Mouse (Mus musculus) MEL (cell line): ENCODE data around the gene Gfra1. TPM values are rescaled to one million over a fixed set of nuclear protein-coding genes. Genes with fewer than 3 reads are reported as not detected.

ENCODE experiments used
- DNase-seq: peaks from one replicate; pipeline ENCODE4 v3.0.0; 2011; ENCODE audit warnings: low read depth, low spot score
- H3K27ac ChIP-seq: 2 replicates; pipeline ENCODE4 v1.5.1; 2012; ENCODE audit warnings: low read depth, mild to moderate bottlenecking, control low read depth, low read length, moderate library complexity; ENCODE audit not compliant: control insufficient read depth
- H3K27me3 ChIP-seq, 2 experiments: fragments of 150-350 bp in 1 of 2; sonication (generic) in 1 of 2; 2 replicates each; pipeline ENCODE4 v1.6.1; 2012; ENCODE audit warnings: low read length in 2 of 2, mild to moderate bottlenecking in 2 of 2, improper control_type of control experiment in 1 of 2, moderate library complexity in 1 of 2; ENCODE audit not compliant: insufficient read depth in 2 of 2, control insufficient read depth in 1 of 2
- H3K36me3 ChIP-seq, 2 experiments: 2 replicates each; pipeline ENCODE4 v1.6.1; 2012 to 2014; ENCODE audit warnings: low read length in 2 of 2, improper control_type of control experiment in 1 of 2, inconsistent platforms in 1 of 2, mild to moderate bottlenecking in 1 of 2; ENCODE audit not compliant: insufficient read depth in 2 of 2, control insufficient read depth in 1 of 2
- H3K4me1 ChIP-seq, 2 experiments: fragments of 150-350 bp in 1 of 2; sonication (generic) in 1 of 2; 2 replicates each; pipeline ENCODE4 v1.6.1; 2012; ENCODE audit warnings: low read length in 2 of 2, improper control_type of control experiment in 1 of 2, mild to moderate bottlenecking in 1 of 2; ENCODE audit not compliant: insufficient read depth in 2 of 2, control insufficient read depth in 1 of 2
- H3K4me3 ChIP-seq, 2 experiments: fragments of 150-350 bp in 1 of 2; sonication (generic) in 1 of 2; 2 replicates each; pipeline ENCODE4 v1.5.1; 2012; ENCODE audit warnings: low read depth in 2 of 2, low read length in 2 of 2, mild to moderate bottlenecking in 2 of 2, moderate library complexity in 2 of 2, control low read depth in 1 of 2, improper control_type of control experiment in 1 of 2; ENCODE audit not compliant: control insufficient read depth in 1 of 2, insufficient read depth in 1 of 2
- H3K79me2 ChIP-seq: 2 replicates; pipeline ENCODE4 v1.6.1; 2012; ENCODE audit warnings: mild to moderate bottlenecking, low read length, moderate library complexity; ENCODE audit not compliant: control insufficient read depth, poor library complexity, insufficient read depth
- H3K9ac ChIP-seq: 2 replicates; pipeline ENCODE4 v1.6.1; 2012; ENCODE audit warnings: low read depth, mild to moderate bottlenecking, control low read depth, low read length, moderate library complexity; ENCODE audit not compliant: control insufficient read depth, poor library complexity, severe bottlenecking
- H3K9me3 ChIP-seq: fragments of 150-350 bp; sonication (generic); replicated peaks from 2 replicates; pipeline ENCODE4 v1.6.1; 2012; ENCODE audit warnings: mild to moderate bottlenecking, low read length, improper control_type of control experiment, moderate library complexity; ENCODE audit not compliant: insufficient read depth
- BHLHE40 ChIP-seq: IDR thresholded peaks from 2 replicates; pipeline ENCODE4 v1.6.1; 2012; ENCODE audit warnings: low read depth, mild to moderate bottlenecking, inconsistent platforms, low read length, improper control_type of control experiment, borderline replicate concordance
- CHD1 ChIP-seq: IDR thresholded peaks from 2 replicates; pipeline ENCODE4 v1.6.1; 2012; ENCODE audit warnings: low read depth, mild to moderate bottlenecking, inconsistent platforms, low read length, improper control_type of control experiment
- CHD2 ChIP-seq: IDR thresholded peaks from 2 replicates; pipeline ENCODE4 v1.6.1; 2011; ENCODE audit warnings: low read length, improper control_type of control experiment
- E2F4 ChIP-seq: IDR thresholded peaks from 2 replicates; pipeline ENCODE4 v1.6.1; 2011; ENCODE audit warnings: low read depth, low read length, improper control_type of control experiment, borderline replicate concordance
- ETS1 ChIP-seq: IDR thresholded peaks from 2 replicates; pipeline ENCODE4 v1.6.1; 2012; ENCODE audit warnings: low read depth, mild to moderate bottlenecking, inconsistent platforms, low read length, improper control_type of control experiment, moderate library complexity
- GABPA ChIP-seq: IDR thresholded peaks from 2 replicates; pipeline ENCODE4 v1.6.1; 2012; ENCODE audit warnings: low read depth, mild to moderate bottlenecking, inconsistent platforms, low read length, improper control_type of control experiment, moderate library complexity
- GATA1 ChIP-seq: IDR thresholded peaks from 2 replicates; pipeline ENCODE4 v1.6.1; 2011; ENCODE audit warnings: low read depth, low read length, improper control_type of control experiment
- HCFC1 ChIP-seq: IDR thresholded peaks from 2 replicates; pipeline ENCODE4 v1.6.1; 2012; ENCODE audit warnings: low read depth, mild to moderate bottlenecking, inconsistent platforms, low read length, improper control_type of control experiment, moderate library complexity
- KAT2A ChIP-seq: conservative IDR thresholded peaks from 2 replicates; pipeline ENCODE4 v1.6.1; 2012; ENCODE audit warnings: low read depth, low read length, improper control_type of control experiment, inconsistent platforms
- MAX ChIP-seq: IDR thresholded peaks from 2 replicates; pipeline ENCODE4 v1.6.1; 2011; ENCODE audit warnings: low read length, improper control_type of control experiment
- MAZ ChIP-seq: IDR thresholded peaks from 2 replicates; pipeline ENCODE4 v1.6.1; 2012; ENCODE audit warnings: low read depth, mild to moderate bottlenecking, inconsistent platforms, low read length, improper control_type of control experiment
- MXI1 ChIP-seq: IDR thresholded peaks from 2 replicates; pipeline ENCODE4 v1.6.1; 2011; ENCODE audit warnings: mild to moderate bottlenecking, low read depth, low read length, improper control_type of control experiment
- NELFE ChIP-seq: IDR thresholded peaks from 2 replicates; pipeline ENCODE4 v1.6.1; 2011; ENCODE audit warnings: low read depth, low read length, improper control_type of control experiment
- NRF1 ChIP-seq: IDR thresholded peaks from 2 replicates; pipeline ENCODE4 v1.6.1; 2014; ENCODE audit warnings: low read depth, mild to moderate bottlenecking, inconsistent platforms, low read length, improper control_type of control experiment, moderate library complexity; ENCODE audit not compliant: poor library complexity, insufficient read depth, severe bottlenecking
- POLR2A ChIP-seq, 2 experiments: IDR thresholded peaks; 2 replicates each; pipeline ENCODE4 v1.6.1; 2011 to 2012; ENCODE audit warnings: low read length in 2 of 2, mild to moderate bottlenecking in 2 of 2, control low read depth in 1 of 2, improper control_type of control experiment in 1 of 2, low read depth in 1 of 2, moderate library complexity in 1 of 2; ENCODE audit not compliant: control insufficient read depth in 1 of 2, insufficient read depth in 1 of 2, poor library complexity in 1 of 2
- POLR2AphosphoS2 ChIP-seq: IDR thresholded peaks from 2 replicates; pipeline ENCODE4 v1.6.1; 2011; ENCODE audit warnings: low read length, improper control_type of control experiment
- POLR2AphosphoS5 ChIP-seq: IDR thresholded peaks from 2 replicates; pipeline ENCODE4 v1.6.1; 2012; ENCODE audit warnings: low read depth, borderline replicate concordance, mild to moderate bottlenecking, inconsistent platforms, low read length, moderate library complexity, mixed read lengths
- RAD21 ChIP-seq: IDR thresholded peaks from 2 replicates; pipeline ENCODE4 v1.6.1; 2011; ENCODE audit warnings: mild to moderate bottlenecking, low read depth, low read length, improper control_type of control experiment
- SIN3A ChIP-seq: IDR thresholded peaks from 2 replicates; pipeline ENCODE4 v1.6.1; 2012; ENCODE audit warnings: low read length, improper control_type of control experiment, inconsistent platforms
- TBP ChIP-seq: IDR thresholded peaks from 2 replicates; pipeline ENCODE4 v1.8.0; 2011; ENCODE audit warnings: low read depth, low read length, improper control_type of control experiment
- USF1 ChIP-seq: IDR thresholded peaks from 2 replicates; pipeline ENCODE4 v1.6.1; 2014; ENCODE audit warnings: low read depth, mild to moderate bottlenecking, inconsistent platforms, low read length, improper control_type of control experiment, moderate library complexity
- polyA plus RNA-seq, 2 experiments: library from polyadenylated mRNA; stranded (reverse) in 1 of 2; unstranded in 1 of 2; fragments of >175 nt in 1 of 2; fragments of >200 nt in 1 of 2; gene quantifications; 2 replicates each; pipeline versions ENCODE4 v1.2.1 to v1.2.4; 2012; ENCODE audit warnings: low replicate concordance in 2 of 2, low read depth in 1 of 2; ENCODE audit not compliant: insufficient read length in 2 of 2, insufficient read depth in 1 of 2, missing spikeins in 1 of 2
- total RNA-seq: library from RNA; depleted of rRNA; stranded (reverse); fragments of 300-350 nt; gene quantifications from 2 replicates; pipeline ENCODE4 v1.2.3, GENCODE M21; 2012

The Gfra1 gene
- total and polyA plus RNA-seq, 3 experiments: not detected

- Histone ChIP-seq H3K4me3 (no peak overlapping the region), H3K27ac (no peak overlapping the region), H3K79me2 (no peaks in the 10 kb centered on the region), H3K4me1 (no peaks in the 10 kb centered on the region), H3K9ac (no peak overlapping the region), H3K9me3 (no peaks in the 10 kb centered on the region), H3K27me3 (no peaks in the 10 kb centered on the region), H3K36me3 (no peaks in the 10 kb centered on the region)
- DNase-seq: no peak
- TF ChIP-seq POLR2A (IDR thresholded peaks at IDR 0.05; ENCODE audit: control insufficient read depth in 1 of 2, insufficient read depth in 1 of 2, low read depth in 1 of 2, low read length in 2 of 2, poor library complexity in 1 of 2): no peak
- TF ChIP-seq GATA1: no peak
- no peak for TF ChIP-seq E2F4
- TF ChIP-seq CHD1: no peak
- TF ChIP-seq CHD2: no peak
- TF ChIP-seq USF1: no peak
- TF ChIP-seq POLR2AphosphoS5: no peak
- TF ChIP-seq ETS1: no peak
- no peak for TF ChIP-seq TBP
- TF ChIP-seq POLR2AphosphoS2: no peak
- no peak for TF ChIP-seq BHLHE40
- no peak for TF ChIP-seq MXI1
- no peak for TF ChIP-seq GABPA
- no peak for TF ChIP-seq NRF1
- no peak for TF ChIP-seq SIN3A
- no peak for TF ChIP-seq HCFC1
- TF ChIP-seq RAD21: no peak
Measured at GRCm38 (mm10) chr19:58452178-58452819, 3.4 kb downstream of the Gfra1 start.

GRCm38 (mm10) chr19:58451323-58451722 lies 4.4 kb downstream of the Gfra1 start:
- no peaks in the 10 kb centered on the region for H3K79me2 ChIP-seq
- no peaks in the 10 kb centered on the region for H3K4me1 ChIP-seq
- no peaks in the 10 kb centered on the region for H3K27me3 ChIP-seq
- H3K27ac ChIP-seq: no peak overlapping the region
- TF ChIP-seq HCFC1: no peak
- TF ChIP-seq GABPA: no peak
- no peak for TF ChIP-seq NELFE
- TF ChIP-seq MAZ: no peak
- TF ChIP-seq KAT2A: no peak
- no peak for TF ChIP-seq MXI1
- TF ChIP-seq TBP: no peak
- no peak for TF ChIP-seq MAX
- H3K4me3 ChIP-seq: no peak overlapping the region
- DNase-seq: no peak
- H3K36me3 ChIP-seq: no peaks in the 10 kb centered on the region
- H3K9me3 ChIP-seq: no peaks in the 10 kb centered on the region
- no peak overlapping the region for H3K9ac ChIP-seq
